Mouse (Mus musculus) thymus, postnatal 25 days (tissue): ENCODE measurements at regions not wholly inside any gene's neighbourhood (a gene's known extent, or its start where the extent isn't known, plus 50 kb on each side); places are given as distances from the start of the nearest gene placed in this dataset.

Experiments
- DNase-seq: peaks from one replicate; pipeline ENCODE4 v3.0.0; 2022

DNA sequence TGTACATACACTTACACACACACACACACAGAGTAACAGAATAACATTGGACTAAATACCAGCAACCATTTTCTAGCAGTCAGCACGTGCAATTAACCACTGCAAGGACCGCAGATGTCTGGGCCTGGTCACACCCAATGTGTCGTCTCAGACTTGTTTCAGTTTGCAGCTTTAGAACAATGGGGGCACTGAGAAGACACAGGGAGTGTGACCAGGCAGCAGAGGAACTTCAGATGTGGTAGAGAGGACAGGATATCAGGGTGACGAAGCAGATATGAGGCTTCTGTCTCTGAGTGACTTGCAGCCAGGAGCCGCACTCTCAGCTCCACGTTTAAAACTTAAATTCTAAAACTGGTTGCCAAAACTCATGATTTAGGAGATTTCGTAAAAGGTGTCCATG, 183.9 kb upstream of the Spdye4c start:
- no peak for DNase-seq

DNA sequence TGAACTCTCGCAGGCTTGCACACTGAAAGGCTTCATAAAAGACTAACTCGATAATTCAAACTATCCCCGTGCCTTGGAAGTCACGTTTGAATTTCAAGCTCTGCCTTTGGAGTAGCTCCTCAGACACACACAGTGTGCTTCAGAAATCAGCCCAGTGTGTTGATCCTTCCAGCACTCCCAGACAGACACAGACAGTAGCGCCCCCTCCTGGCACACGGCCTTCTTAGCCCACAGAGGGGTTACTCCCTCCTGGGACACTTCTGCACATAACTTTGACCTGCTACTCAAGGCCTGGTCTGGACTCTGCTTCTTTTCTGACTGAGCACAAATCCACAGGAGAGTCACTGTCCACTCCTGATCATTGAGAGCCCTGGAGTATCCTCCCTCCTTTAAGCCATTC, 182.3 kb upstream of the Spdye4c start:
- peak; percentile 70 for DNase-seq

DNA sequence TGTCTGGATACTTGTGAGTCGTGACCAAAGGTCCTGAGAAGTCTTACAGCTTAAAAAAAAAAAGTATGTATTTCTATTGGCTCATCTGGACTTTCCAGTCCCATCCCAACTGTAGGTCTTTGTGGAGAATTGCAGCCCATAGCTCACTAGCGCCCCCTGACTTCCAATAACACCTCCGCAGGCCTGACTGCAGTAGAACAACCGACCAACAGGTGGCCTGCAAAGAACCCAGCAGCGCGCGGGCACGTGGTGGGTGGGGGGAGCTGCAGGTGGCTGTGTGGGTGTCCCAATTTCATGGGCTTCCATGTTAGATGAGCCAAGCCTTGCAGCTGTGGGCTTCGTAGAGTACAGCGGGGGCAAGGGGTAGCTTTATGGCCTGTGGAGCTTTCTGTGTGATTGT, 178.7 kb upstream of the Spdye4c start:
- DNase-seq, result peak; percentile 94

DNA sequence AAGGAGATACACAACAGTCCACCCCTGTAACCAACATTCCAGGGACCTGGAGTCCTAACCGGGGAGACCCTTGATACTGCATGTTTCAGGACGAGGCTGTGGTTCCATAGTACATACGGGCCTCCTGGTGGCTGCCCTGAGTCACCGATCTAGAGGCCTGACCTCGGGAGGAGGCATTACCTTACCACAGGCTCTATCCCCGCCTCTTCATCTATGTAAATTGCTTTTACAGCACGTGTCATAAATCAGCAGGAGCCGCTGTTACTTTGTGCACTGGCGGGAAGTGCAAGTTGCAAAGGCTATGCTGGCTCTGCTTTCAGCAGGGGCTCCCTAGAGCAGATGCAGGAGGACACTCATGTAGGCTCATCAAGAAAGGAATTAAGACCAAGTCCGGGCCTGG, 178.0 kb upstream of the Spdye4c start:
- peak; percentile 73 for DNase-seq

DNA sequence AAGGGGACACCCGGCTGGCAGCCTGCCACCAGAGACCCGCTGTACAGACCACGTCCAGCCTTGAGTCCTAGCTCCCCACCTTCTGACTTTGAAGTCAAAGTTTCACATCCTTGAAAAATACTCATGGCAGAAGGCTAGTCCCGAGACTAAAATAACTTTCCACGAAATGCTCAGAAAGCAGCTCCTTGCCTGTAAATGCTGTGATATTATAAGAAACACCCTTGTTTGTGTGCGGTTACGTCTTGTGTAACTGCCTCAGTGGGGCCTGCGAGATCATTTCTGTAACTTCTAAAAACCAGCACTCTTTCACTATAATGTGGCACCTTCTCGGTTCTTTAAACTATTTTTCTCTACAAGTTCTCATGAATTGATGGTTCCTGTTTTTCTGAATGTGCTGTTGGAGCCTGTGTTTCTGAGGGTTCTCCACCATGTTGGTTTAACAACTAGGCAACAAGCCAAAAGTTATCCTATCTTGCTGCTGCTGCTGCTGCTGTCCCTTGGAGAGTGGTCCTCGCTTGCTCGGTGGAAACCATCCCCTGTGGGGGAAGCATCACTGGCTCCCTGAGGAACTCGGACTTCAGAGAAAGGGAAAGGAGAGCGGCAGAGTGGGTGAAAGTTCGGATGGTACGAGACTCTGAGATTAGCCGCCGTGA, 176.3 kb upstream of the Spdye4c start:
- no peak for DNase-seq

DNA sequence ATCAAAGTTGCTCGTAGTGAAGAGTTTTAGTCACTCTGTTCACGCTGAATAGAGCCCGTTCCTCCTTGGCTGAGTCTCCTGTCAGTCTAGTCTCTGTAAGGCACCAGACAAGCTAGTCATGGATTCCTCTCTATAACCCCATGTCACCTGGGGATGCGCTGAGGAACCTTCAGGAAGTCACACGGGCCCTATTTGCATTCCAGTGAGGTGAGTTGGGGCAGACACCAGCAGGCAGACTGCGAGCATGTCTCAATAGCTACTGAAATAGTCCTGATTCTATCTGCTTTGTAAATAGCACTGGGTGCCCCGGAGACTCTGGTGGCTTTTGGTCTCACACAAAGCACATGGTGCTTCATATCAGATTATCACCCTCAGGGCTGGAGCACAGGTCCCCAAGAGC, 174.6 kb upstream of the Spdye4c start:
- DNase-seq, result no peak

DNA sequence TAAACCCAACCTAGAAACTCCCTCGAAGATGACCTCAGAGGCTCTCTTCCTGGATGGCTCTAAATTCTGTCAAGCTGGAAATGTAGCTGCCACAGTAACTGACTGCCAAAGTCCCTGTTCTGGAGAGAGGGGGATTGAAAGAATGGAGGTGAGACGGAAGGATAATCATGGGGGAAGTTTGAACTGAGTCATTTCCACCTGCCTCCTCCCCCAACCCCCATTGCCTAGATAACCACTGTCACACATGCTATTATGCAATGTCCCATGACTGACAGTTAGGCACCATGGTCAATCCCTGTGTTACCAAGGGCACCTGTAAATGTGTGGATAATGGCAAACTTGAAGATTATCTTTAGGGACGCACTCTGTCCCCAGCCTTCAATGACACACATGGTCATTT, 172.0 kb upstream of the Spdye4c start:
- no peak for DNase-seq

DNA sequence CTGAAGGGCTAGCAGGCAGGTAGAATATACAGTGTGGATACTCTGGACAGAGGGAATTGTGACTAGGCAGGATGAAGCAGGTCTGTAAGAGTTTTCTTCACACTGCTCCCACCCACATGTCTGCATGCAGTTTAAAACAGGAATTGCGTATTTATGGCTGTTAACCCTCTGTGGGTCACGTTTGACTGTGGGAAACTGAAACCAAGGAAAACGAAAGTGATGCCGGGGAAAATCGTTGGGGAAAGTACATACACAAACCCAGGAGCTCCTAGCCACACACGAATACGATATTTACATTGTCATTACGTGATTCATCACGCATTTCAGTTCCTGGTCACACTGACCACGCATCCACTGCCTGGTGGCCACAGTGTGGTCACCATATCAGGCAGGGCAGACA, 170.6 kb upstream of the Spdye4c start:
- no peak for DNase-seq

DNA sequence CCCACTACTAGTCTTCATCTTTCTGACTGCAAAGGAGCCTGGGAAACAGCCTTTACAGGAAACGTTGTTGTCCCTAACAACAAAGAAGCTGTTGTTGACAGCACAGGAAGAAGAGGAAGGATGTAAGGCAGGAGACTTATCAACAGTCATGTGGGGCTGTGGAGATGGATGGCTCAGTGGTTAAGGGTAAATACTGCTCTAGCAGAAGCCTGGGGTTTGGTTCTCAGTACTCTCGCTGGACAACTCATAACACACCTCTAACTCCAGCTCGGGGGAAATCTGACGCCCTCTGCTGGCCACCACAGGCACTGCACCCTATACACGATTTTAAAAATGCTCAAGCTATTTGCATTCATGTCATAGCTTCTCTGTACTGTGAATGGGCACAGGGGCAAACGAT, 168.3 kb upstream of the Spdye4c start:
- peak; percentile 30 for DNase-seq

DNA sequence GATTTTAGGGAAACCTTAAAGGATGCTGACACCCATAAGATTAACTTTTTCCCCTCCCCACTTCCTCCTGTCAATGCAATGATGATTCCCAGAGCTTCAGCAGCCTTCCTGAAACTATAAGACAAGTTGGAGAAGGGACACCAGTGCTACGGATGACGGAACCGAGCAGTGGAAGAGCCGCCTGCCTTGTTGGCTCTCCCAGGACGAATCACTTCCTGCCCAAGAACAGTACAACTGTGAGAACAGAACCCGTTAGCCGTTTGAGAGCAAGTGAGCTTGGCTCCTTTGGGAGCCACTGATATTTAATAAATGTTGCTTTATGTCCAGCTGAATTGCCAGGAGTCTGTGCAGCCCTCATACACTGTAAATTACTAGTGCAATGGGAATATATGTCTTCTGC, 166.8 kb upstream of the Spdye4c start:
- DNase-seq, result no peak

DNA sequence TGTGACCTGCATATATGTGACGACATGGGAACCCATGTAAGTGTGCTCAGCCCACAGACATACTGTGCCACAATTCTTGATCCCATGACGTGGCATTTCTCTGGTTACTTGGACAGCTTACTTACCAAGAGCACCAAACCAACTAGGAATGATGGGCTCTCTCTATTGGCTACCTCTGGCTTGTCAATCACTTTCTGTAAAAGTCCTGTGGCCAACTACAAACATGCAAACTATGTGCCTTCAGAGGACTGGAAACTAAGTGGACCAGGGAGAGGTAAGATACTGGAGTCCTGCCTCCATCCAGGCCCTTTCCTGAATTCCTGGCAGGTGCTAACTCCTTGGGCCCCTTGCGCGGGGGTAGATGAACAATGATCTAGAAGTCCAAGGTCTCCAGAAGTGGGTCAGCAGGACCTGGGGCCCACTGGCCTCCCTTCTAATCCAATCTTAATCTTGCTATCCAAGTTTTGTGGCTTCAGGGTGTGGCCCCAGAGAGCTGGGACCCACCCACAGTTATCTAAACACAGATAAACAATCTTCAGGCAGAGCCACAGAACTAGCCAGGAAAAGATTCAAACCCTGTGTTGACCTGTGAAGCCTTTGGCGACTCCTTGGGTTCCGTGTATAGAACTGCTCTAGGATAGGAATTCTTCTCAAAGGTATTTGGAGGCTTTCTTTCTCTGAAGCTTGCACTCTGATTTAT, 163.7 kb upstream of the Spdye4c start:
- no peak for DNase-seq

DNA sequence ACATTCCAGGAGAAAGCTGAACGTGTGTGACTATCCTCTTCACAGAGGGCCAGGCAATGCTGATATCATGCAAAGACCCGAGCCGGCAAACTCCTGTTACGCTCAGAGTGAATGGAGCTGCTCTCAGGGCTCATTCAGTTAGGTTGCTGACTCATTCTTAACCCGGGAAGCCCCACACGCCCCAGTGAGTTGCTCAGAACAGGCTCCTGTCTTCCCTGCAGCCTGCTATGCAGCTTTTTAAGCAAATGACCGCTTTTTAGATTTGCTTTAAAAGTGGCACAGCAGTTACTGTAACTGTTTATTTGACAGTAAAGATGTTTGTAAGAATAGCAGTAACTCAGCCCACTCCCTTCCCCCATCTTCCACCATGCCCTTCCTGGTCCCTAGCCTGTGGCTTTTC, 162.9 kb upstream of the Spdye4c start:
- DNase-seq, result peak; percentile 35

DNA sequence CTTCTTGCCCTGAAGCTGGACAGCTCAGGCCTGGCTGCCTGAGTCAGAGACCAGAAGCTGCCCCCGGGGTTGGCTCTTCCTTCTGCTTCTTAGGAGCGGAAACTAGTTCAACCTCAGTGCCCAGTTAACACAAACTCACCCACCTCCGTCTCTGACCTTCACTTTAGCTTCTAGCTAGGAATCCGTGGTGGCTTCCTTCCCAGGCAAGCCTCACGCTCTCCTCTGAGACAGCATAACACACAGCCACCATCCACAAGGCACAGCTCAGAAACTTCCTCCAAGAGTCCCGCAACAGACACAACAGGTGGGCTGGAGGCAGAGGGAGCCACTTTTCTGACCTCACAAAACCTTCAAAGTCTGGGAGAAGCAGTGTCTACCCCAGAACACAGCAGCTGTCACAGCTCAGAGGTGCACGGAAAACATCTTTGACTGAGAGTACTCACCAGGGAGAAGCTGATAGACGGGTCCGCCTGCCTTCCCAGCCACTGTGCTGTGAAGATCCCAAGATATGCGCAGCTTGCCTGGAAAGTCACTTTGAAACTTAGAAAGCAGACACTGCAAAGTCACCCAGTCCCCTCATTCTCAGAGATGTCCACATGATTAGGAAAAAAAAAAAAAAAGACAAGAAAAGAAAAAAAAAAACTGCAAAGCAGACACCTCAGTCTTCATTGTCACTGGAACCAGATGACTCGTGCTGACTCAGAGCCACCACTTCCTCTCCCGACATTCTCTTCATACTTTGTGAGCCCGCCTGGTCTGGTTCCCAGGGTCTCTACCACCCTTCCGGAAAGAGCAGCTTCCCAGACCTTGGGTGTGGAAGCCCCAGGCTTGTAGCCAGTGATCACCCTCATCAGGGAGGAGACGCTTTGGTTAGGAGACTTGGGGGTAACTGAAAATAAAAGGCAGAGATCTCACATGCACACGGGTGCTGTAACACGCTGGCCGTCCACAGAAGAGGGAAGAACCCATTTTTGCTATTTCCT, 162.1 kb upstream of the Spdye4c start:
- DNase-seq, result peak; percentile 51

DNA sequence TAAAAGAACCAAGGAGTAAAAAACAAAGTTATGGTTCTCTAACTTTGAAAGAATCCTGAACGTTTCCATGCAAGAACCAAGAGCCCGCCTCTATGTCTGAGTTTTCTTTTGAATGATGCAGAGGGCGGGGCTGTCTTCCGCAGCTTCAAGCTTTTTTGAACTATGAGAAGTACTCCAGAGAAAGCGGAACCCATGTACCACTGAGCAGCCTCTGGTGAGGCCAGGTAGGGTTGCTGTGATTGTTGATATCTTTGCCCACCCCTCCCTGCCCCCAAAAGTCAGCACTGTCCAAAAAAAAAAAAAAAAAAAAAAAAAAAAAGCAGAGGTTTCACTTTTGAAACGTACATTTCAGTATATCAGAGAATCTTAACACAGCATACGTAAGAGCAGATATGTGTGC, 161.2 kb upstream of the Spdye4c start:
- peak; percentile 47 for DNase-seq

DNA sequence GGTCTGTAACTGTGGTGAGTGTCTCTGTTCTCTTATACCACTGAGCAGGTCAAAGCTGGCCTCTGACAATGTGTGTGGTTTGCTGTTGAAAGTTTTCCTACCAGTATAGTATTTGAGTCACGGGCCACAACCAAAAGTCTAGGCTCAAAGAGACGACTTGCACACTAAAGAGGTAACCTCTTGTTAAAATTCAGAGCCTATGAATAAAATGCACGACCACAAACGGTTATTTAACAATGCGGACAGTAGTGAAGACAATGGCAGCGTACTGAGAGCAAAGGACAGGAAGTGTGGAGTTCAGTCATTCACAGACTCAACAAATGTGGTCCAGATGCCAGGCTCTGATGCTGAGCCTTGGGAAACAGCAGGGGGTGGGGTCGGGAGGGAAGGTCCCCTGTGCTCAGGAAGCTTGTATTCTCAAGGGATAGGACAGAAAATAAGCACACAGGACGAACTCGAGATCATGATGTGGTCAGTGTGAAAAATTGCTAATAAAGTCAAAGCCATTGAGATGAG, 160.2 kb upstream of the Spdye4c start:
- no peak for DNase-seq

DNA sequence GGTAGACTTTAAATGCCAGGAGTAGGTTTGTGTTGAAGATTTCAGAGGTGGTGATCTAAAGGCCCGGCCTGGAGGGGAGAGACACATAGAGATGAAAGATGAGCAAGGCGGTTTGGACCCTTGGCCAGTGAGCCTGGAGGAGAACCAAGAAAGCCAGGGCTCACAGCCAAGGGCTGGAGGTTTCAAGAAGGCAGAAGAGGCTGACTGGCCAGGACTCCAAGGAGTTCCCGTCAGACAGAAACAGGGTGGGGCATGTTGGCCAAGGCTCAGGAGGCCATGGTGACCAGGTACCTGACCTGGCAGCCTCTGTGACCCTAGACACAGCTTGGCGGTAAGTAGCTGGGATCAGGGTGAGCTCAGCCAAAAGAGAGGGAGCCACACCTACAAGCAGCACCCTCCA, 159.3 kb upstream of the Spdye4c start:
- DNase-seq, result no peak

DNA sequence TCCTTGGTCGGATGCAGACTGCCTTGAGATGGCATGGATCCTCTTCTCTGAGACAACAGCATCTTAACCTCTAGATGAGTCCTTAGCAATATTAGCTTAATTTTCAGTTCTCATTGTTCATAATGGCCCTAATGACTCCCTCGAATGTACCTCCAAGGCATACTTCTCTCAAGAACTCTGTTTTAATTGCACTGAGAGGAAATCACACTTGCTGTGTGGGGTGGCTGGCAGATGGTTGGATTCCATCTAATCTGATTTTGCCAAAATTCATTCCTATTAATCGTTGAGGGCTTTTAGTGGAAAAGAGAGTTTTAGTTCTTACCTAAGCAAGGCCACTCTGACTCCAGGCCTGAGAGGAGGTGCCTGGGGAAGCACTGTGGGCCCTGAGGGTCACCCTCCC, 158.3 kb upstream of the Spdye4c start:
- no peak for DNase-seq

DNA sequence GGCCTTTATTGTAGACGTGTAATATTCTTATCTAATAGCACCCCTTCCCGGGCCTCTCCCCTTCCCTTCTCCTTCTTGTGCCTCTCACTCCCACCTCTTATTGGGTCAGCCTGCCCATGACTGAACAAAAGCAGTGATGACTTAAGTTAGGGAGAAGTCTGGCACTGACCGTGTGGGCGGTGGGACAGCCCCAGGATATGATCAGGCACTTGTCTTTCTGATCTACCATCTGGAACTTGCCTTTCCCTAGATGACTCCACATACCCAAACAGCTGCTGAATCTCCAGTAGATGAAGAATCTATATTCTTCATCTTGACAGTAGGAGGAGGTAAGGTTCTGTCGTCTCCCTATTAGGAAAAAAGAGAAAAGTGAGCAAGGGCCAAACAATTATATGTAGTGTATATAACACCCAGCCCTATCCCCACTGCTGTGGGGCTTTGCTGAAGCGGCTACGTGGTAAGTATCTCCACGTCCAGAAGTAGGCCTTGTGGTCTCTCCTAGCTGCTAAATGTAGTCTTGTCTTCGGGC, 157.4 kb upstream of the Spdye4c start:
- no peak for DNase-seq

DNA sequence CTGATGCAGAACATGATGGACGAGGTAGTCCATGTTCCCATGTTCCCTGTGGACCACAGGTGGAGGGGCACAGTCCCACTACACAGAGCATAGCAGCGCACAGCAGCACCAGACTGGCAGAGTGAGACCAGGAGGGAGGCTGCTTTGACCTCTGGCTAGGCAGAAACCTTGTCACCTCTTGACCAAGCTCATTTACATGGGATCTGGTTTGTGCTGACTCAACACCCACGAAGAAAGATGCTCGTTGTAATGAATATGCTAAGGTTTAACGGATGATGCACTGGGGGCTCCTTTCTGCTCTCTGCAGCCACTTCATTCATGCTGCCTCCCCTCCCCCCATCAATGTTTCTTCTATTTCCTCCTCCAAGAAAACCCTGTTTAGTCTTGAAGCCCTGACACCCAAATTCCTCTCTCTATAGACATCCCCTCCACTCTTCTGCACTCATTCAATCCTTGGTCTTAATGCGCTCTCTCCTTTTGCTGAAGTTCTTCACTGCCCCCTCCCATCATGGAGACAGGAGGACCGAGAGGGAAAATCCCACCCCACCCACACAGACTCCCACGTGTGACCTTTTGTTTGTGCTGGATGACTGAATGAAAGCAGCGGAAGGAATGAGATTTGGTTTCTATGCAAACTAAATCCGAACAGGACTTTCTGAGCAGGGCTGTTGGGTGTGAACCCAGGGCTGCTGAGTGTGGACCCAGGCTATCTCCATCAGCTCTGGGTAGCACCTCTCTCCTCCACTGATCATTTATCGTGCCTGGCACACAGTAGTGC, 156.6 kb upstream of the Spdye4c start:
- no peak for DNase-seq

DNA sequence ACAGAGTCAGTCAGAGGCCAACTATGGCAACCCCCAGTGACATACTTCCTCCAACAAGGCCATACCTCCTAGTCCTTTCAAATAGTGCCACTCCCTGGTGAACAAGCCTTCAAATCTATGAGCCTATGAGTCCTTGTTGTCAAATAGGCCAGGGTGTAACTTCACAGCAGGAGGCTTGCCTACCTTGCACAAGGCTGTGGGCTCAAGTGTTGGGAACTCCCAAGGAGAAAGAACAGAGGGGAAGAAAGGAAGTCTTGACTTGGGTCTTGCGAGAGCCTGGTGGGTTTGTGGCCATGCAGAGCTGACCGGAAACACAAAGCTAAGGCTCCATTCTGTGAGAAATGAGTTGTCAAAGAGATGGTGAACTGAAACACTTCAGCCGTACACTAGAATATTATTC, 154.6 kb upstream of the Spdye4c start:
- no peak for DNase-seq

DNA sequence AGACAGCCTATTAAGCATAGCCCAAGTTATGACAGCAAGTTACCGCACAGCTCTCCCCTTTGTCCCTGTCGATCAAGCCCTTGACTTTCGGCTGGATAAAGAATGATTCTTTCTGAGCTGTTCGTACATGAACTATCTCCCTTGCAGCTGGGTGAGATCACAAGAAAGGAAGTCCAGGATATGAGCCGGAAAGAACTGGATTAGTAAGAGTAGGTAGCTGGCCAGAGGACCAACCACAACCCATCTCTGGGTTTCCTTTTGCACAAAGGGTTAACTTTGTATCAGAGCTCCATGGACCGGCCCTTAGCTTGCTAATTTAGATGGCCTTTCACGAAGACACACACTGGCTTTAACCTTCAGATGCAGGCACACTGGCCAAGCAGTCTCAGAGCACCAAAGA, 153.3 kb upstream of the Spdye4c start:
- DNase-seq, result no peak

DNA sequence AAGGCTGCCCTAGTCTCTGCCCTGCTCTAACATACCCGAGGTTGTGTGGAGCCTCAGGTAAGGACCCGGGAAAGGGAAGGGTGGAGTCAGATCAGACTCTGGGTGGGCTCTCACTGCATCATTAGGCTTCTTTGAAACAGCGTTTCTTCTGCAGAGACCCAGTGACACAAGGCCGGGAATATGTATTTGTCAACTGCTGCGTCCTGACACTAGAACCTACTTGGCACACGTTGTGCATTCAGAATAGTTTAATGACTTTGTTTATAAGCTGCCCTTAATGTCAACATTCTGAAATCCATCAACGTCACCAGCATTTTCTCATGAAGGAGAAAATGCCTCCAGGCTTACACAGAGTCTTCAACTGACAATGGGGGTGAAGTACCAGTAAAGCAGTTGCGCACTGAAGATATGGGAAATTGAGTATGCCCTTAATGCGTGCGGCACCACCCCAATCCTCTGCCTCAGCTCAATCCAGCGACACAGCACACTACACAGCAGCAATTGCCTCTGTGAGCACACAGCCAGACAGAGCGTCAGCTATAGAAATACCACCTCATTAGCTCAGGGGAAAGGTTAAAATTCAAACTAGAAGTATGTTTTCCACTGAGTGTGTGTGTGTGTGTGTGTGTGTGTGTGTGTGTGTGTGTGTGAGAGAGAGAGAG, 152.7 kb upstream of the Spdye4c start:
- no peak for DNase-seq
